17 mouse cellular contexts compared by ENCODE assay signal in the genomic region with DNA sequence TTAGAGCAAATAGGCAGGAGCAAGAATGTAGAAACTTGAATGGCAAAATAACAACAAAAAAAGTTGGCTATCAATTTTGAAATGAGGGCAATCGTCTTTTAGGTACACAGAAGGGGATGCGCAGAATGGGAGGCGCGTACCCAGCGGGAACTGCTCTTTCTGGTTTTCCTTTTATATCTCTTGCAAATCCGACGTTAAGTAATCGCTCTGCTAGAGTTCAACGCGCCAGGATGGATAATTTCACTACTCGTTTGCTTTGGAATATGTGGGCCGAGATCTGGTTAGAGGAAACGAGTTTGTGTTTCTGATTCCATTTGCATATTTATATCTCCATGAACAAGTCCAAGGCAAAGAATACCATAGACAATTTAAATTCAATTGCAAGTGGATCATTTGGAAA.
"Had no signal": no experiment of that assay in that cellular context is flagged by ENCODE, and none has a peak within 500 bp of the region (broad histone marks: within the 10 kb centered on the region; RNA-seq: fewer than 3 reads in every experiment).

No protein-coding gene starts in this region.

- DNase-seq: liver, postnatal 0 days; lung, adult 2 months; lung, postnatal 14 days; lung, postnatal 36 days; midbrain, embryonic 14.5 days; right cerebral cortex, postnatal 14 days; thymus, adult 18-20 months; thymus, postnatal 14 days; thymus, postnatal 36 days had no signal

- ATAC-seq: liver, postnatal 0 days; lung, postnatal 0 days had no signal

- H3K4me3 ChIP-seq: lung, embryonic 15.5 days; megakaryocyte, embryonic 14.5 days; midbrain, embryonic 12.5 days; neural tube, embryonic 12.5 days; stomach, embryonic 15.5 days had no signal

- H3K27ac ChIP-seq: lung, embryonic 15.5 days; macrophage; midbrain, embryonic 12.5 days; neural tube, embryonic 12.5 days; stomach, embryonic 15.5 days; stomach, postnatal 0 days had no signal
